Mouse (Mus musculus): Measurements from ENCODE around the gene A3galt2. TPM values are rescaled to one million over a fixed set of nuclear protein-coding genes. Genes with fewer than 3 reads are reported as not detected.

The A3galt2 gene
- total RNA-seq, 1 experiment from 2014 or later: 0.81 TPM

GRCm38 (mm10) chr4:128727019-128727720 is 28.0 kb upstream of the A3galt2 start:
- ATAC-seq (ENCODE audit: extremely low read depth, insufficient number of reproducible peaks, low FRiP score, poor library complexity, severe bottlenecking): peak; percentile 54

GRCm38 (mm10) chr4:128727721-128728430 is 27.3 kb upstream of the A3galt2 start:
- no peak for ATAC-seq (ENCODE audit: extremely low read depth, insufficient number of reproducible peaks, low FRiP score, poor library complexity, severe bottlenecking)

- ATAC-seq (ENCODE audit: extremely low read depth, insufficient number of reproducible peaks, low FRiP score, poor library complexity, severe bottlenecking): no peak
These were observed 26.7 kb upstream of the A3galt2 start for GRCm38 (mm10) chr4:128728431-128728851.

- no peak for ATAC-seq (ENCODE audit: extremely low read depth, insufficient number of reproducible peaks, low FRiP score, poor library complexity, severe bottlenecking)
These were observed 26.0 kb upstream of the A3galt2 start for GRCm38 (mm10) chr4:128729033-128729708.

GRCm38 (mm10) chr4:128729709-128730037 is 25.5 kb upstream of the A3galt2 start:
- no peak for ATAC-seq (ENCODE audit: extremely low read depth, insufficient number of reproducible peaks, low FRiP score, poor library complexity, severe bottlenecking)

GRCm38 (mm10) chr4:128730271-128730670 is 24.9 kb upstream of the A3galt2 start:
- ATAC-seq (ENCODE audit: extremely low read depth, insufficient number of reproducible peaks, low FRiP score, poor library complexity, severe bottlenecking): no peak

GRCm38 (mm10) chr4:128732794-128733193 is 22.4 kb upstream of the A3galt2 start:
- ATAC-seq (ENCODE audit: extremely low read depth, insufficient number of reproducible peaks, low FRiP score, poor library complexity, severe bottlenecking): no peak

- peak; percentile 49; the same call in 1 of the 2 replicates for ATAC-seq (ENCODE audit: extremely low read depth, insufficient number of reproducible peaks, low FRiP score, poor library complexity, severe bottlenecking)
These were observed 21.7 kb upstream of the A3galt2 start for GRCm38 (mm10) chr4:128733496-128733895.

GRCm38 (mm10) chr4:128734217-128734616 is 20.9 kb upstream of the A3galt2 start:
- ATAC-seq (ENCODE audit: extremely low read depth, insufficient number of reproducible peaks, low FRiP score, poor library complexity, severe bottlenecking): no peak

GRCm38 (mm10) chr4:128734721-128735671 is 20.2 kb upstream of the A3galt2 start:
- peak; percentile 90 for ATAC-seq (ENCODE audit: extremely low read depth, insufficient number of reproducible peaks, low FRiP score, poor library complexity, severe bottlenecking)

GRCm38 (mm10) chr4:128737137-128737589 is 18.0 kb upstream of the A3galt2 start:
- no peak for ATAC-seq (ENCODE audit: extremely low read depth, insufficient number of reproducible peaks, low FRiP score, poor library complexity, severe bottlenecking)

- no peak for ATAC-seq (ENCODE audit: extremely low read depth, insufficient number of reproducible peaks, low FRiP score, poor library complexity, severe bottlenecking)
These were observed 17.1 kb upstream of the A3galt2 start for GRCm38 (mm10) chr4:128737825-128738610.

- no peak for ATAC-seq (ENCODE audit: extremely low read depth, insufficient number of reproducible peaks, low FRiP score, poor library complexity, severe bottlenecking)
These were observed 14.3 kb upstream of the A3galt2 start for GRCm38 (mm10) chr4:128740878-128741277.

GRCm38 (mm10) chr4:128741906-128742305 is 13.3 kb upstream of the A3galt2 start:
- no peak for ATAC-seq (ENCODE audit: extremely low read depth, insufficient number of reproducible peaks, low FRiP score, poor library complexity, severe bottlenecking)

- no peak for ATAC-seq (ENCODE audit: extremely low read depth, insufficient number of reproducible peaks, low FRiP score, poor library complexity, severe bottlenecking)
These were observed 12.7 kb upstream of the A3galt2 start for GRCm38 (mm10) chr4:128742379-128742970.

GRCm38 (mm10) chr4:128743031-128743626 is 12.0 kb upstream of the A3galt2 start:
- ATAC-seq (ENCODE audit: extremely low read depth, insufficient number of reproducible peaks, low FRiP score, poor library complexity, severe bottlenecking): no peak

GRCm38 (mm10) chr4:128745160-128745559 is 10.0 kb upstream of the A3galt2 start:
- ATAC-seq (ENCODE audit: extremely low read depth, insufficient number of reproducible peaks, low FRiP score, poor library complexity, severe bottlenecking): no peak
